Mouse (Mus musculus): ENCODE data around the gene Snx29. TPM values are rescaled to one million over a fixed set of nuclear protein-coding genes. Genes with fewer than 3 reads are reported as not detected.

The Snx29 gene
- total RNA-seq, 2 experiments from 2014 or later, result 20.9 to 21.0 TPM

DNA sequence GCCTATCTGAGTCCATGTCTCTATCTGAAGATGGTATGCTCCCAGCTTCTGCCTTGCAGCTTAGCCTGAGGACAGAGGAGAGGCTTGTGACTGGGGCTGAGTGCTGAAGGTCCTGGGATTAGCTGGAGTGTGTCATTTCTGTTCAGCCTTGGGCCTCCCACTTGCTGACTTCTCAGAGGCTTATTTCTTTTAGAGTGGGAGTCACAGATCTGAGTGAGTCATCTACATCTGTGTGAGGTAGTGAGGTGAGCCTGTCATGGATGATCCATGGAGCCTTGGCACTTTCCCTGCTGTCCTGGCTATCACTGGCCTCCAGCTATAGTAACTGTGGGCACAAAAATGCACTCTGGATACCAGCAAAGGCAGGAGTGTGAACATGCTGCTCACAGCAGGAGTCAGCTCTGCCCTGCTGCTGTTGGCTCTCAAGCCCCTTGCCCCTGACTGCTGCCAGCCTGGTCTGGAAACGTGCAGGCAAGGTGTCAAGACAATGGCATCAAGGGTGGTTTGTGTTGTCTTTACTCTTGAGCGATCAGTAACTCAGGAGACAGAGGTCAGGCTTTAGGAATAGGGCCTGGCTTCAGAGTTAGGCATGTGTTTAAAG lies 390.7 kb downstream of the Snx29 start:
- no peak for DNase-seq (ENCODE audit: low spot score in 2 of 2)

DNA sequence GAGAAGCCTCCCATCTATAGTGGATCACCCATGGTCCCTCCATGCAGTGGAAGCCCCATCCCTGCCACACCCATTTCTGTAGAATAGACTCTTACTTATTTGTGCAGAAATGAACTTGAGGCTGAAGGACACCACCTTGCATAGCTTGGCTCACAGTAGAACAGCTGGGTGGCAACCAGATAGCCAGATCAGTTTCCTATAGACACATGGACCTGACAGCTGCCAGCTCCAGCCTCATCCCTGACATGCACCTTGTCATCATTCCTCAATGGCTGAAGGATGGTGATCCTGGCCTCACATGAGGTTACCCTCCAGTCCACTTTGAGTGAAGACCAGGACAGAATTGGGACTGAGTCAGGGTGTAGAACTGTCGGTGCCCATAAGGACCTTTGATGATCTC lies 394.2 kb downstream of the Snx29 start:
- no peak for DNase-seq (ENCODE audit: low spot score in 2 of 2)

DNA sequence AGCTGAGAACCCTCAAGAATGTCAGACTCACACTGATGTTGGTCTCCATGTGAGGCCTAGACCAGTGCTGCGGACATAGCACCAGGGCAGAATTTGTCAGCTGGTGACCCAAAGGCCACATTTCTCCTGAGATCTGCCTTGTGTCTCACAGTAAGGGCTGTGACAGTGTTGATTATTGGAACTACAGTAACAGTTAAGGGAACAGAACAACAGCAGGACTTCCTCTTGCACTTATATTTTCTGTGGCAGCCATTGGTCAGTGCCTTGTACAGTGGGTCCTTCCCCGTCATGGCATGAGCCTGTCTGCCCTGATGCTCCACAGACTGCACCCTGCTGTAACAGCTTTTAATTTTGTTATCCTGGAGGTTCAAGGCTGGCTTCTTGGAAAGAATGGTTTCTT lies 403.2 kb downstream of the Snx29 start:
- no peak for DNase-seq (ENCODE audit: low spot score in 2 of 2)

DNA sequence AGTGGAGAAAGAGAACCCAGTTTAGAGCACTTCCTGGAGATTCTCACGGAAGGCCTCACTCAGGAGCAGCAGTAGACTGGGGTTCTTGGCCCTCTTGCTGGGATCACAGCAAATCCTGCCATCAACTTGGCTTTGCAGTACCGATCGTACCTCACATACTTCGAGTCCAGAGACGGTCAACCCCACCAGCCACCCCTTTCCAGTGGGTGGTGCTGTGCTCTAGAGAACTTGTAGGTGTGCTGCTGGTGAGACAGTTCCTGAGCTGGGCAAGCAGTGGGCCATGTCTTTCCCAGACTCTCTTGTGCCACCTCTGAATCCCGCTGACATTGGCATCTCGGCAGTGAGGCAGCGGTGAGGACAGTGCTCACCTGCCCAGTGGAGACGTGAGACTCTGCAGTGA lies 404.6 kb downstream of the Snx29 start:
- no peak for DNase-seq (ENCODE audit: low spot score in 2 of 2)

DNA sequence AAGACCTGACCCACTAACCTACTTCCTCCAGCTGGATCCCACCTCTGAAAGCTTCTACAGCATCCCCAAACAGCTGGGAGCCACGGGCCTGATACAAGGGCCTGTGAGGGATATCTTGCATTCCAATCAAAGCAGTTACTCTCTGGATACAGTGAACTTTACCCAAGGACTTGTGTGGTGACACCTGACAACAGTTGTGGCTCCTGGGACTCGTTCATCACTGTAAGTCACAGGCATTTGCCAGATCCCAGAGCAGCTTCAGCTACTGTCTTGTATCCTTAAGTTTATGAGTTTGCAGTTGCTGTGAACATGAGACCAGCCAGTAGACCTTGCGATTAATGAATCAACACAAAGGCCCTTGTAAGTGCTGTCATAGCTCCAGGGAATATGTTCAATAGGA lies 405.4 kb downstream of the Snx29 start:
- DNase-seq (ENCODE audit: low spot score in 2 of 2), result no peak

DNA sequence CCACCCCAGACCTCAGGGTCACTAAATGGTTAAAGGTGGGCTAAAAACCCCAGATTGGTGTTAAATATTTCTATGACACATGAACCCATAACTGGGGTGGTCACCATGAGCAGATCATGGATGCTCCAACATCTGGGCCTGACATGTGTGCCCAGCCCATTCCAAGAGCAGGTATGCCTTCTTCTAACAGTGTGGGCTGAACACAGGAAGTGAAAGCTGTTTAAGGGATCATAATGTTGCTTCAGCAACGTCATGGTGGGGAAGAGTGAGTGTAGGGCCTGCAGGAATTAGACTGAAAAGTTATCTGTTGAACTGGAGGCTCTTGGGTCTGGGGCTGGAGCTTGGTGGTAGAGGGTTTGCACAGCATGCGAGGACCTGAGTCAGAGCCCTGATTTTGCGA lies 405.9 kb downstream of the Snx29 start:
- no peak for DNase-seq (ENCODE audit: low spot score in 2 of 2)

DNA sequence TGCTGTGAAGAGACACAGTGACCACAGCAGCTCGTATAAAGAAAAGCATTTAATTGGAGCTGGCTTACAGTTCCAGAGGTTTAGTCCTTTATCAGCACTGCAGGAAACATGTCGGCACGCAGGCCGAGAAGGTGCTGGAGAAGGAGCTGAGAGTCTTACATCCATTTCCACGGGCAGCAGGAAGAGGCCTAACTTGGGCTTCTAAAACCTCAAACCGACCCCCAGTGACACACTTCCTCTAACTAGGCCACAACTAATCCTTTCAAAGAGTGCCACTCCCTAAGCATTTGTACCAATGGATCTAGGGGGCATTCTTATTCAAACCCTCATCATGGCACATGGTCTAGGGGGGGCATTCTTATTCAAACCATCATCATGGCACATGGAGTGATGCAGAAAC lies 406.4 kb downstream of the Snx29 start:
- no peak for DNase-seq (ENCODE audit: low spot score in 2 of 2)

DNA sequence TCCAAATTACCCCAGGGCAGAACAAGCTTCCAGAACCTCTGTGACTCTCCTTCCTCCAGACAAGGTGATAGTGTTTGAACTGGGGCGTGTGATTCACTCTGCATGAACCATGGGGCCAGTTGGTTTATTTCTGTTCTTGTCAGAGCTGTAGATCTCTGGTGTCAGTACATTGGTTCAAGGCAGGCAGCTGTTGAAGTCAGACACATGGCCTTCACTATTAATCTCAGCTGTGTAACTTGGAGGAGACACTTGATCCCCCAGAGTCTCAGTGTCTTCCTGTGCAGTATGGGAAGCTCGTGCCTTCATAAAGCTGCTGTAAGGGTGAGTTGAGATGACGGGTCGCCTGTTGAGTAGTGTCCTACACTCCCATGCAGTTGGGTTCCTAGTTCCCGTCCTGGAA lies 407.1 kb downstream of the Snx29 start:
- no peak for DNase-seq (ENCODE audit: low spot score in 2 of 2)

DNA sequence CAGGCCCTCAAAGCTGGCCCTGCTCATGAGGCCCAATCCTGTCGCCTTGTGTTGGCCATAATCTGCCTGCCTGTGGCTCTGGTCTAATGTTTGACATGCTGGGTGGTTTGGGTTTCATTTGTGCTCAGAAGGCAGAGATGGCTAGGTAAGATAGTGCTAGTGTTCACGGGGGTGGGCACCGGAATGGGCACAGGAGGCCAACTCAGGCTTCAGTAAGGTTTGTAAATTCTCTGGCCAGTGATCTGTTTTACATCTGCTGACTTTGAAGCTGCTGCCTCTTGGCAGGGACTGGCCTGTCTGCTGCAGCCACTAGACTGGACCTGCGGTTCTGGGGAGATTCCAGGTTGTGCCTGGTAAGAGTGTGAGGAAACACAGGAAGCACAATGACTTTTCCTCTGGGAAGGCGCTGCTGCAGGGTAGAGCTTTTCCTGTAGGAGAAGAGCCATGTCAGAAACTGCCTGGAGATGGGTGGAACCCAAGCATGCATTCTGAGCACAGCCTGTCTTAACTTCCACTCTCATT lies 408.4 kb downstream of the Snx29 start:
- DNase-seq (ENCODE audit: low spot score in 2 of 2), result no peak

DNA sequence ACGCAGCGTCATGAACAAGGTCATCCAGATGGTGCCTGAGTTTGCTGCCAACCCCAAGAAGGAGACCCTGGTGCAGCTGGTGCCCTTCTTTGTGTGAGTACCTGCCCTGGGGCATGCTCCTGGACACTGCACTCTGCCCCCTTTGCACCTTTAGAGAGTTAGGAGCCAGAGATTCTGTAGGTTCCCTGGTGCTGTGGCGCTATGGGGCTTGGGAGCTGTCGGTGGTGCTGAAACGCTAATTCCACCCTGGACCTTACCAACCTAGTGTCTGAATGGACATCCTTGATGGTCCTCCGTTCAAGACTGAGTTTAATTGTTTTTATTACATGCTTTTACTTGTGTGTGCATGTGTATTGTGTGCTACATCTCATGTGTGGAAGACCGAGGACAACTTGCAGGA lies 415.6 kb downstream of the Snx29 start:
- DNase-seq (ENCODE audit: low spot score in 2 of 2), result no peak

DNA sequence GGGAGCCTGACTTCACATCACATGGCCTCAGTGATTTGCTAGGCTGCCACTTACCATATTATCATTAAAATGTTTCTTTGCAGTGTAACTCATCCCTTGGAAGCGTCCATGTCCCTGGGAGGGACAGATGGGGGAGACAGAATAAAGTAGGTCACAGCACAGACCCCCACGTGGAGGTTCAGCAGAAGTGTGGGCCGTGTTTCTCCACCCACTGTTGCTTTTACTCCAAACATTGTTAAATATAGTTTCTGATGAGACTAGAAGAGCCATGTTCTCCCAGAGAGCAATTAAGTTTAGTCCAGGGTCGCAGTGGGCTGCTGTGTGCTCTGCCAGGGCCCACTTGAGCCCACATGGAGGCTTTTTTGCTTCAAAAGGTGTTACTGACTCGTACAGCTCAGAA lies 419.2 kb downstream of the Snx29 start:
- DNase-seq (ENCODE audit: low spot score in 2 of 2), result no peak

DNA sequence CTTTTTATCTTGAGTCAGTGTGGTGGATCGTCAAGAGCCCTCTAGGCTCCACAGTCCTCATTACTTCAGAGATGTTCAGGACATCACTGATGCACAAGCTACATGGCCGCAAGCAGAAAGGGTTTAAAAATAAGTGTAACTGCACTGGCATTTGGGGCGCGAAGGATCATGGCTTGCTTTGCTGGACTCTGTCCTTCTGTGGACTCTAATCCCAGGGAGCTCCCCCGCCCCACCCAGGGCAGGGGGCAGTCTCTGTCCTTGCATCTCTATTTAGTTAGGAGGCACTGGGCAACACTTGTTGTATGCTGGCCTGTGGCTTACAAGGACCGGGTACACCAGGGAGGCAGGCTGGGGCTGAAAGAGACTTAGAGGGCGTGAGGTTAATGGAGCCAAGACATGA lies 419.6 kb downstream of the Snx29 start:
- no peak for DNase-seq (ENCODE audit: low spot score in 2 of 2)

DNA sequence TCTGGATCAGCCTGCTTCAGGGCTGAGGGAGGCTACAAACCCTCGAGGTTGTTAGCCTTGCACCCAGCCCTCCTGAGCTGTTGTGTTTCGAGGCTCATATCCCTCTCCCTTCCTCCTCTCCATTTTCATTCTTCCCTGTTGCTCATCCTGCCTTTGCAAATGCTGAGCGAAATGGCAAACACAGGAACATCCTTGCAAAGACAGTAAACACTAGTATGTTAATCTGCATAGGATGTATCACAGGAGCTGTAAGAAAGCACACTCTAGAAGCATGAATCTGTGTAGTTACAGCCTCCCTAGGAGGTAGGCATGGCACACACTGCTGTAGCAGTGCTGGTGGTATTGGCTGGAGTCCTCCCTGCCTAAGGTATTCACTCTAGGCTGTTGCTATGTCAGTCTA lies 420.3 kb downstream of the Snx29 start:
- DNase-seq (ENCODE audit: low spot score in 2 of 2), result no peak

DNA sequence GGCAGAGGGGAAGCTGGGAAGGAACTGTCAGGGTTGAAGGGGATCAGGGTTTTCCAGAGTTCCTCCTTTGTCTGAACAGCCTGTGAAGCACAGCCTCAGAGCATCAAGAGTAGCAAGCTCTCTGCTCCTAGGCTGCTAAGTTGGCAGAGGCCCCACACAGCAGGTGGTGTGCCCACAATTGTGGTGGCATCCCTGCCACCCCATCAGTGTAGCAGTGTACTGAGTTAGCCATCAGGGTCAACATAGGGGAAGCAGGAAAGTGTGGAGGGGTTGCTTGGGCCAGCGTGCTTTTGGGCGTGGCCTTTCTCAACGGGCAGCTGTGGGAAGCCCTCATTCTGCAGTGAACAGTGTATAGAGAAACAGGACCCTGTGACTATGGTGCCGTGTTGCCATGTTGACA lies 421.0 kb downstream of the Snx29 start:
- DNase-seq (ENCODE audit: low spot score in 2 of 2), result no peak

DNA sequence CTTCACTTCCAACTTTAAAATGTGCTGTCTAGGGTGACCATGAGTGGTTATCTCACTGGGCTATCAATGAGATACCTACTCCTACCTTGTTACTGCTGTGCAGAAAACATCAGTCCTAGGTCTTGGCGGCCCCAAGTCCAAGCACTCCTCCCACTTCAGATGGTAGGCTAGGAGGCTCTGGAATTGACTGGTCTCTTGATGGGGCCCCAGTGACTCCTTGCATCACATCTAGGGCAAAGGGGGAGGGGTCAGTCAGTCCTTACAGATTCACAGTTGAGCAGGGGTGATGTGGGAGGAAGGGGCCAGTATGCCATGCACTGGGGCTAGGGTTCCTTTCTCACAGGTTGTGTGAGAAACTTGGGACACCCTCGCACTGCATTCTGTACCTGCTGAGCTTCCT lies 423.3 kb downstream of the Snx29 start:
- no peak for DNase-seq (ENCODE audit: low spot score in 2 of 2)

DNA sequence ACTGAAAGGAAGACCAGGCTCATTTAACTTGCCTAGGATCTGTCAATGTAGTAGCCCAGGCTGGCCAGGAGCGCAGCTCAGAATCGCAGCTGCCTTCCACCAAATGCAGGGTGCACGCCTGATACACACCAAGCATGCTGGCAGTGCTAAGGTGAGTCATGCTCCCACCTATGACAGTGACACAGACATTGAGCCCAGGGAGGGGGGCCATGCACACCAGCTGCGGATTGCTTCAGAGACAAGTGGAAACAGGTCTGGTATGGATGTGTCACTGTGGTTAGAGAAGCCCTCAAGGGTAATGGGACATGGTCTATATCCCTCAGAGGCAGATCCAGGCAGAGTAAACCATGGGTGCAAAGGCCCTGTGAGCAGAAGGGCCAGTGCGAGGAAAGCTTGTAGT lies 425.2 kb downstream of the Snx29 start:
- no peak for DNase-seq (ENCODE audit: low spot score in 2 of 2)

DNA sequence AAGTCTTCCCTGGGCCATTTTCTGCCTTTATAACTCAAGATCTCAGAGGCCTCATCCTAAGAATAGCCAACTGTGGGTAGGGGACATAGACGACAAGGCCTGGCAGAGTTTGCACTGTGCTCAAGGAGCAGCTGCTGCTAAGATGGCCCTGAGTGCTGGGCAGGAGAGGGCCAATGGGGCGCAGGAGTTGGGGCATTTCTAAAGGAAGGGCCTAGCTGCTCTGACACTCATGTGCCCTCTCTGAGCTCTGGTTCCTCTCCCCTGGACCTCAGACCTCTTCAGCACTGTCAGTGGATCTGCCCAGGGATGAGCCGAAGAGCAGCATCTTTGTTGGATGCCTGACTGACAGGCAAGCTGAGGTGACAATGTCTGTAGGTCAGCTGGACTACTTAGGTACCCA lies 426.4 kb downstream of the Snx29 start:
- no peak for DNase-seq (ENCODE audit: low spot score in 2 of 2)

DNA sequence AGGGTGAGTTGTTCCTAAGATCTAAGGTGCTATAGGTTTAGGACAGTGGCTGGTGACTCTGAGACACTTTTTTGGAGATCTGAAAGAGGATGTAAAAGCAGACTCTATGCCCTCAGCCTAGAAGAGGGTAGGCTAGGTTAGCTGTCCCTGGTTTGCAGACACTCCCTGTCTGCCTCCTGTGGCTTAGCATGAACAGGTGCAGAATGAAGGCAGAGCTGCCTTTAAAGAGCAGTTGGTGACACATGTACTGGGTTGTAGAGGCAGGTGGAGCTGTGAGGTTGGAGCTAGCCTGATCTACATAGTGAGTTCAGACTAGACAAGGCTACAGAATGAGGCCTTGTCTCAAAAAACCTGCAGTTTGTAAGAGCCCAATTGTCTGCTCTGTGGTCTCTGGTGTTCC lies 427.9 kb downstream of the Snx29 start:
- DNase-seq (ENCODE audit: low spot score in 2 of 2), result no peak

DNA sequence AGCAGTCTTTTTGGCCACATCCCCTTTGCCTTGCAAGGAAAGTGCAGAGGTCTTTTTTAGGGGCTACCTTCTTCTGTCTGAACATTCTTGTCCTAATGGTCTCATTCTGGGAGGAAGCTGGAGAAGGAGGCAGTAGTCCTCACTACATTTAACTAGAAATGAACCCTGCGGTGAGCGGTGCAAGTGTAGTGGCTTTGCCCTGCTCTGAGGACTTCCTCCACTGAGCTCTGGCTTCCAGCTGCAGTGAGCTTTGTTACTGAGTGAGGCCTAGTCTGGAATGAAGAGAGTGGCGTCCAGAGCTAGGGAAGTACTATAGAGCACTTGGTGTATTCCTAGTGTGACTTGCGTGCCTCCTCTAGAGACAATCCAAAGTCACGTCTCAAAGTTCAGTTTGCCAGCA lies 429.8 kb downstream of the Snx29 start:
- no peak for DNase-seq (ENCODE audit: low spot score in 2 of 2)

DNA sequence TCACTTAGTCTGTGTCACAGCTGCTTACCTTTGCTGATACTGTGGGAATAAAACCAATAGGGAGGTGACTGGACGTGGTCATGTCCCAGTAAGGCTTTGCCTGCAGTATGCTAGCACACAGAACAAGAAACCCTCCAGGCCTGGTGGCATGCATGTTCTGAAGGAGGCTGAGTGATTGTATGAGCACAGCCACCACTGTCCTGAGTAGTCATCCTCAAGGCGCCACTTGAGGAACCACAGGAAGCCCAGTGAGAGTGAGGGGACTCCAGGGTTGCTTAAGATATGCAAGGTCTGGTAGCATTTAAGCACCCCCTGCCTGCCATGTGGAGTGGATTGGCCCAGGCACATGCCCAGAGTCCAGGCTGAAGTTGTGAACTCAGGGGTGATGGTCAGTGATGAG lies 430.8 kb downstream of the Snx29 start:
- no peak for DNase-seq (ENCODE audit: low spot score in 2 of 2)

DNA sequence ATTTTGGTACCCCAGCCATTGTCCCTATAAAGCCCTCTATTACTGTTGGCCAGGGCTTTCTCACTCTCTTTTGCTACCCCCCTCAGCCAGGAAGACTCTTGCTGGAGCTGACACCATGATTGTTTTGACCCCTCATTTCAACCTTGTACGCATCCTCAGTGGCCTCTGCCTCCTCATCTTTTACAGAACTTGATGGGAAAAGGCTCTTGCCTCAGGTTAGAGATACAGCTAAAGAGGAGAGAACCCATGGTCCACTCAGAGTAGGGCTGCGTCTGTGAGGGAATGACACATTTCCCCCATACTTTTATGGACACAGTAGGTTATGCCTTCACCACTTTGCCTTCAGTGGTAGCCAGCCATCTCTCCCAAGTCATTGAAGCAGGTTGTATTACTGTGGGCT lies 431.4 kb downstream of the Snx29 start:
- no peak for DNase-seq (ENCODE audit: low spot score in 2 of 2)

DNA sequence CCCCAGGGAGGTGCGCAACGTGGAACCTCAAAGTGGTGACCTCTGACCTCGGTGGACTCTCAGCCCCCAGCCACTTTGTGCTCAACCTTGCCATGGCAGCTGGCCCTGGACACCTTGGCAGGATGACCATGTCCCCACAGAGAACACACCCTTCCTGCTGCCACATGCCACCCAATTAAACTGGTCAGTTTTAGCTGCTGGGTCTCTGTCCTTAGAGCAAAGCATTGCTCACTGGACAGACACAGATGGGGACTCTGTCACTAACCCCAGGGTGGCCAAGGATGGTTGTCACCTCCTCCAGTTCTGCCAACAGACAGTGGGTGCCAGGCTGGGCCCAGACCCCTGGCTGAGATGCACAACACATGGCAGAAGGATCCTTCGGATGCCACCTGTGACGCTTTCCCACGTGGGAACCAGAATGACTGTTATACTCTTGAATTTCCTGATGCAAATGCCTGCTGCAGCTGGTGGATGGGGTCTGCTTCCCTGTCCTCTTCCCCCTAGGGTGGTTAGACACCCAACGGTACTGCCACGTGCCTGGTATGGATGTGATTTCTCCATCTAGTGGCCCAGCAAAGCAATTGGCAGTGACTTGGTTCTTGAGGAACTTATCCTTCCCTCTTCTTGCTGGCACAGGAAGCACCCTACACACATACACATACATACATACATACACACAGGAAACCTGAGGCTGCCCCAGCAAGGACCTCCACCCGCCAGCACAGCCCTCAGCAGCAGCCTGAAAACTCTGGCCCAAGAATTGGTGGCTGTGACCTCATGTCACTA lies 432.8 kb downstream of the Snx29 start:
- no peak for DNase-seq (ENCODE audit: low spot score in 2 of 2)

DNA sequence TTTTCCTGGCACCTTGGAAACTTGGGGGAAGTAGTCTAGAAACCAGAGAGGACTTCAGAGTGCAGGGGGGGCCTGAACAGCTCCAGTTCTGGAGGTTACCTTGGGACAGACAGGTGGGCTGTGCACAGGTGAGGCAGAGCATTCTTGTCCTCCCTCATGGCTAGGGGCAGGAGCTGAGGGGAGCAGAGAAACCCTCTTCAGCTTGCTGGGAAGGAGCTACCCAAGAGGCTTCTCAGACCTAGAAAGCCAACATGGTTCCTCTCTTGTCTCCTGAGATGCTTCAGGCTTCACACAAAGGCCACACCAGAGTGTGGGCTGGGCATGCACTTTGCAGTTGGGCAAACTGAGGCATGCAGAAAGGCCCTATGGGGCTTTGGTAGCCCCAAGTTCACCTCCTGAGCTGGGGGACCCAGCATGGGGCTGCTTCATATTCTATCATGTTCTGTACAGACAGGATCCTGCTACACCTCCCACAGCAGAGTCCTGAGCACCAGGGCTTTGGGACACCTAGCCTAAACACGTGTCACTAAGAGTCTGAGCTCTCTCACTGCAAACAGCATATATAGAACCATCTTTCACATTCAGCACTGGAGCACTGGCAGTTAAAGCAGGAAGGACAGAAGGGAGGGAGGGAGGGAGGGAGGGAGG lies 434.0 kb downstream of the Snx29 start:
- no peak for DNase-seq (ENCODE audit: low spot score in 2 of 2)
